Mouse (Mus musculus): ENCODE results near the gene Gipr.

Gipr gene

DNA sequence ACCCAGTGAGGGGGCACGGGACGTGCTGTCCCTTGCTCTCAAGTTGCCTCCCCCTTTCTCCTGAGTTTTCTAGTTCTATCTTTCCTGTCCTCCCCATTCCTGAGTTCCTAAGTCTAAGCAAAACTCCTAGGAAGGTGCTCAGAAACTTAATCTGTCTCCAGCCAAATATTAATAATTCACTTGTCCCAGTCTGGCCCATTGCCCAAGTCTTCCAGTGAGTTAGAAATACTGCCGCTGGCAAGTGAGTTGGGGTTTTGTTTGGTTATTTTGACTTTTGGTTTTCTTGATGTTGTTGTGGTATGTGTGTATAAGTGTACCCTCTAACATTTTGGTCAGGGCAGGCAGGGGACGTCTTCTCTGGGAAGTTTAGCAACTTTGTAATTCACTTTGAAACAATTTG lies 44.2 kb downstream of the Gipr start:
- in situ Hi-C loops (cut with MboI; ENCODE audit: low pct_unique_long_range_greater_than_20kb in 1 of 2, low sequenced_read_pairs in 2 of 2, unreplicated experiment in 1 of 2), result no loop called here

GRCm38 (mm10) chr7:19119631-19120429 lies 46.1 kb downstream of the Gipr start, which contains the start of gene Fbxo46:
Fbxo46 (plus strand) TSS chr7:19119859.
- in situ Hi-C loops (cut with MboI; ENCODE audit: low pct_unique_long_range_greater_than_20kb in 1 of 2, low sequenced_read_pairs in 2 of 2, unreplicated experiment in 1 of 2), result no loop called here

- in situ Hi-C loops (cut with MboI; ENCODE audit: low pct_unique_long_range_greater_than_20kb in 1 of 2, low sequenced_read_pairs in 2 of 2, unreplicated experiment in 1 of 2), result no loop called here
Measured at GRCm38 (mm10) chr7:19119083-19119482, 46.8 kb downstream of the Gipr start.

DNA sequence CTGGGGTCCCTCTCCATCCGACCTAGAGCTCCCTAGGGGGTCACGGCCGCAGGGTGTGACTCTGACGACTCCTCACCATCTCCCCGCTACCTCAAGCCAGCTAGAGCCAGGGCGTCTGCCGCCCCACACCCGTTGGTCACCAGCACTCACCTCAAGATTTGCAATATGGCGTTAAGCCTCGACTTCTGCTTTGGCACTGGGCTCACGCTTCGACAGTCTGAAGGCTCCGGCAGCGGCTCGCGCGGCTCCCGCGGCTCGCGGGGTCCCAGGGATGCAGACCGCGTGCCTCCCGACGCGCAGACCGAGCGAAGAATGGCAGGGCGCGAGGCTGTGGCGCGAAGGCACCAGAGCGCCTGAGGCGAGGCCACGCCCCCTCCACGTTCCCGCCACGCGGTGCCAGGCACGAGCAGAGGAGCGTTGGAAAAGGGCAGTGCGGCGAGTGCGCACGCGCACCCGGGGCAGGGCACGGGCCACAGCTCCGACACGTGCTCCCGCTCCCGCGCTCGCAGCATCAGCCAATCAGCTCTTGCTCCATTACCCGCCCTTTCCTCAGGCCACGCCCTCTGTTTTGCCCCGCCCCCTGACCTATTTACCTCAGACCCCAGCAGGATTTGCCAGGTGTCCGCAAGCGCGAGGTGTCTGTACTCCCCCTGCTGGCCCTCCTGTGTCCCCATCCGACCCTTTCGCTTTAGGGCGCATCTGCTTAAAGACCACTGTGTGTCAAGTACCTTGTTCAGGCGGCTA lies 47.7 kb downstream of the Gipr start, which contains the start of gene Gm4969:
TSS of gene Gm4969 (minus strand) at position 341 of the 744 bp plus-strand sequence.
- in situ Hi-C loops (cut with MboI; ENCODE audit: low pct_unique_long_range_greater_than_20kb in 1 of 2, low sequenced_read_pairs in 2 of 2, unreplicated experiment in 1 of 2), result no loop called here

GRCm38 (mm10) chr7:19109565-19109964 lies 56.4 kb downstream of the Gipr start:
- in situ Hi-C loops (cut with MboI; ENCODE audit: low pct_unique_long_range_greater_than_20kb in 1 of 2, low sequenced_read_pairs in 2 of 2, unreplicated experiment in 1 of 2), result no loop called here

DNA sequence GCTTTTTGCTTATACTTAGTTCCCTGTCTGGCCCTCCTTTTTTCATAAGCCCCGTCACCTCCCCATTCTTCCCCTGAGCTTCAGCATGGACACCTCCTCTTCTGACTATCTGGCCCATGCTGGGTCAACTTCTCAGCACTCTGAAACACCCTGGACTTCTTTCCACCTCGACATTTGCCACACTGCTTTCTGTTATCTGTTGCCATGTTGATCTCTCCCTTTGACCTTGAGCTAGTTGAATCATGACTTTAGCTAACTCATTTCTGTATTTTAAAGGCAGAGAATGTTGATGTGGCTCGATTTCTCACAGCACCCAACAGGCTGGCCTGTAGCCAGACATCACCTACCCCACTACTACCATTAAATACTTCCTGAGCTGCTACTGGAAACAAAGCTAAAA lies 58.5 kb downstream of the Gipr start:
- in situ Hi-C loops (cut with MboI; ENCODE audit: low pct_unique_long_range_greater_than_20kb in 1 of 2, low sequenced_read_pairs in 2 of 2, unreplicated experiment in 1 of 2), result no loop called here
